Mouse (Mus musculus) right cerebral cortex, postnatal 25 days (tissue): ENCODE measurements around the gene Ccl1.

Source experiments
- DNase-seq: peaks from one replicate; pipeline ENCODE4 v3.0.0; 2022

Ccl1 gene

GRCm38 (mm10) chr11:82305590-82305989 lies at the start of gene Ccl1:
TSS of gene Ccl1 (minus strand) at chr11:82305690.
- no peak for DNase-seq

DNA sequence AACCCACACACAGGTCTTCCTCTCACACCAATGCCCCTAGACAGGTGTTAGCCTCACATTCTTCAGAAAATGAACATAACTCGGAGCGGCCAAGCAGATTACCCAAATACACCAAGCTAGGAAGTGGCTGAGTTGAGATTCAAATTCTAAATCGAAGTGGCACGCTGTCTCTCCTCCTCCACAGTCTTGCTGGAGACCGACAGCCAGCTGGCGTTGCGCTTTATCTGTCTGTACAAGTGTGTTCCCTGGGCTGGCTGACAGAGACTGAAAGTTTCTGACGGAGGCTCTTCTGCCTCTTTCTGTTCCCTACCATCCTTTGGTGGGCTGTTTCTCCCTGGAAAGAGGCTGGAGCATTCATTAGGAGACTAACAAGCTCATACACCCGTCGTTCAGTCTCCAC lies 45.5 kb upstream of the Ccl1 start:
- peak; percentile 45 for DNase-seq

GRCm38 (mm10) chr11:82340900-82341299 lies 35.4 kb upstream of the Ccl1 start:
- no peak for DNase-seq

- DNase-seq = no peak
Measured at GRCm38 (mm10) chr11:82340416-82340815, 34.9 kb upstream of the Ccl1 start.

GRCm38 (mm10) chr11:82339921-82340401 lies 34.5 kb upstream of the Ccl1 start:
- DNase-seq = no peak

GRCm38 (mm10) chr11:82313153-82313552 lies 7.7 kb upstream of the Ccl1 start:
- DNase-seq = no peak

- DNase-seq = no peak
Measured at GRCm38 (mm10) chr11:82310336-82311045, 5.0 kb upstream of the Ccl1 start.

- no peak for DNase-seq
Measured at GRCm38 (mm10) chr11:82297895-82298294, 7.6 kb downstream of the Ccl1 start.

DNA sequence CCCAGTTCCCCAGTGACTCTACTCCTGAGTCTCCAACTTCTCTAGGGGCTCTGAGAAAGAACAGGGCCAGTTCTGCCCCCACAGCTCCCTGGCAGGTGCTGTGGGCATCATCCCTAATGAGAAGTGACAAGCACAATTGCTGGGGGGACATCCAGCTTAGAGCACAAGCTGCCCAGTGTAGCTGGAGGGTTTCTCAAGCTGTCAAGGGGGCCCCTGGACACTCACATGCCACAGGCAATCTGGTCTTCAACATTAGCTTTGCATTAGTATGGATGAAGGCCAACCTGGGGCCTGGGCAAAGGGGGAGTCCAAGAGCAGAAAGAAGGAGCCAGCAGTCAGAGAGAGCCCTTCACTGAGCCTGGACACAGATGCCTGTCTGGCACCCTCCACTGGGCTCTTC lies 14.6 kb downstream of the Ccl1 start:
- no peak for DNase-seq

DNA sequence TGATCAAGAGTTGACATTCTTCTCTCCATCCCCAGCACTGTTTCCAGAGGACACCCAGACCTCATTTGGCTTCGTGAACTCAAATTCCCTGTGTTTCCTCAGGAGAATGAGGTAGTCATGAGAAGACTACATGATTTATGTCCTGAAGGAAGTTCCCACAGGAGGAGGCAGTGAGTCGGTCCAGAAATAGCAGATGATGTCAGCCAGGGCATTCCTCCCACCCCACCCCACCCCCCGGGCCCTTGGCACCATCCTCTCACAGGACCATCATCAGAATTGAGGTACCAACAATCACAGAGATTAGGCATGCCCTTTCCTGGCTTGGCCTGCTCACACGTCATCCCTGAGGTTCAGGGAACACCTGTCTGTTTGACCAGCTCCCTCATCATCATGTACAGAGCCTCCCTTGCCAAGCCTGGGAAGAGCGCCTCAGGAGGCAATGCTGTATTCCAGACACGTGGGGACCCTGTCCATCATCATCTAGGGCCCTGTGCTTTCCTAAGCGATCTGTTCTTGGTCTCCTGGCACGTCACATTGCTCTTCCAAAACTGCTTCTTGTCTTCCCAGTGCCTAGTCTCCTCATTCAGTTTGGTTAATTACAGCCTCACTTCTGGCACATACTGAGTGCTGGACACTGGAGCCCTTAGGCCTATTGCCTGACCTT lies 31.2 kb downstream of the Ccl1 start:
- DNase-seq = no peak

DNA sequence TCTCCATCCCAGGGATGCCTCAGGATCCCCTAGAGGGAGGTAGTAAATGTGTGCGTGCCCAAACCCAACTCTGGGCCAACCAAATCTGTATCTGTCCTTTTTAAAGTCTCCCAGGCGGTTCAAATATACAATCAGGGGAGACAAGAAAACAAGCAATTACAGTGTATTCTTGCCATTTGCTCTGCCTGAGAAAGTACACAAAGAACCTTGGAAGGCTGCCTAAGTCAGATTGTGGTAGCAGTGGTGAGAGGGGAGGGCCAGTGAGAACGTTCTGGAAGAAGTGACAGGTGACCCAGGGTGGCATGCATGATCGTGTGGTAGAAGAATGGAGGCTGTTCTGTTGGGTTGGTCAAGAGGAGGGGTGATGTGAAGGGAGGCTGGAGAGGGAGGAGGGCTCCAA lies 46.4 kb downstream of the Ccl1 start:
- no peak for DNase-seq

DNA sequence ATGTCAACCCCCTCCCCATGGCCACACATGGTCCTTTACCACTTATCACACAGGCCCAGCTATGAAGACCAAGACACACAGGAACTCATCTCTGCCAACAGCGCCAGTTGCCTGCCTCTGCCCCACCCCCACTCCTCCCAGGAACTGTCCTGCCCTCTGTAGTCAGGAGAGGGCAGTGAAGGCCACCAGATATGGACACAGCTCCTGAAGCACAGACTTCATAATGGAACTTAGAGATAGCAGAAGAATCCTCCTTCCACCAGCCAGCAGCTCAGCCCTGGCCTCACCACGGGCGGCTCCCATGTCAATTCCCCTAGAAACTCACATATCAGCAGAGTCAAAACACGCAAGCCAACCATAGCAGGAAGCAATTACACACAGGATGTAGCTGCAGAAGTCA lies 49.9 kb downstream of the Ccl1 start:
- peak; percentile 23 for DNase-seq

- no peak for DNase-seq
Measured at GRCm38 (mm10) chr11:82253421-82253820, 52.1 kb downstream of the Ccl1 start.

DNA sequence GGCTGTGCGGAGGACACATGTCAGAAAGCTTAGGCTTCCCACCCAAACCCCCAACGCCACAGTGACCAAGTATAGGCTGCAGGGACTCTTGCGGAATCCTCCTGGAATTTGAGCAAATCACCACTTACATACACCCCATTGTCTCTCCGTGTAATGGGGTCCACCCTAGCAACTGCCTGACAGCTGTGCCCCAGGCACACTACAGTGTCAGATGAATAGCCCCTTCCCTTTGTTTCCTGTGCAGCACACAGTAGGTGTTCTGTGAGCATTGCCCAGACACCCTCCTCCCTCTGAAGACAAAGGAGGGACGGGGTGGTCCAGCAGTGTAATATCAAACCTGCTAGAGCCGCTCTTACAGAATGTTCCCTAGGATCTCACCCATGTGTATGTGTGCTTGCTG lies 54.2 kb downstream of the Ccl1 start:
- no peak for DNase-seq

GRCm38 (mm10) chr11:82249945-82250344 lies 55.5 kb downstream of the Ccl1 start:
- no peak for DNase-seq

GRCm38 (mm10) chr11:82237439-82237838 lies 68.1 kb downstream of the Ccl1 start:
- no peak for DNase-seq

DNA sequence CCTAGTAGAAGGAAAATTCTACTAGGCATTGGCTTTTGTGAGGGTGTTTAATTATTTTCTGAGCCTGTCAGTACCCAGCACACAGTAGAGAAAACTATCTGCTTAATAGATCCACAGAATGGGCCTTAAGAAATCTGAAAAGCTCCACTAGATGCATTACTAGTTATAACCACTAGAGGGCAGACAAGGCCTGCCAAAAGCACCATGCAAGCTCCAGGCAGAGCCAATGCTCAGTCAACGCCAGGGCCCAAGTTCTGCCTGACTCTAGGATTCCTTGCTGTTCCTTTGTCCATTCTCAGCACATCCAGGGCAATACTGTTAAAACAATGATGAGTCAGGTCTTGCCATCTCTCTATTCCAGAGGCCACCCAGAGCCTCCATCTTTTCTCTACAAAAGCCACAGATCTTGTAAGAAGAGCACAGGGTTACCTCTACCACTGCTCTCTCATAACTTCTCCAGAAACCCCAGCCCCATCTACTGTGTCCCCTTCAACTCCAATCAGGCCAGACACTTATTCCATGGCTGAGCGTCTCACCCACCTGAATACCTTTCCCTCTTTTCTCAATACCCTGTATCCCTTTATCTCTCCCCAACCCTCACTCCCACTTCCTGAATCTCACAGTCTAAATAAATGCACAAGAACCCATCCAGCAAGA lies 69.8 kb downstream of the Ccl1 start:
- no peak for DNase-seq

- DNase-seq = no peak
Measured at GRCm38 (mm10) chr11:82233991-82234390, 71.5 kb downstream of the Ccl1 start.

DNA sequence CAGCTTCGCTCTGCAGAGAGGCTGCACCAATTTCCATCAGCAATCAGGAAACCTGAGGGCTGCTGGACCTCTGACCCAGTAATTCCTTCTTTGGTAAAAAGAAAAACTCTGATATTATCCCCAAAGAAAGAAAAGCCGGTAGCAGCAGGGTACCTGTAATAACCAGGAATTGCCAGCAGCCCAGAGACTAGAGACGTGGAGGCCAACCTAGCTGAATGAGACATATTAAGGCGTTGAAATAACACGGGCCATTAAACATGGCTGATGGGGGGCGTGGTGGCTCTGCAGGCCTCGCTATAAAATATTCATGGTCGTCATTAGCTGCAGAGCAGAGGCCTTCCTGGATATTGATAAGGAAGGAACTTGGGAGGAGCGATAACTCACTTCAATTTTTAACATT lies 78.5 kb downstream of the Ccl1 start:
- DNase-seq = no peak

DNA sequence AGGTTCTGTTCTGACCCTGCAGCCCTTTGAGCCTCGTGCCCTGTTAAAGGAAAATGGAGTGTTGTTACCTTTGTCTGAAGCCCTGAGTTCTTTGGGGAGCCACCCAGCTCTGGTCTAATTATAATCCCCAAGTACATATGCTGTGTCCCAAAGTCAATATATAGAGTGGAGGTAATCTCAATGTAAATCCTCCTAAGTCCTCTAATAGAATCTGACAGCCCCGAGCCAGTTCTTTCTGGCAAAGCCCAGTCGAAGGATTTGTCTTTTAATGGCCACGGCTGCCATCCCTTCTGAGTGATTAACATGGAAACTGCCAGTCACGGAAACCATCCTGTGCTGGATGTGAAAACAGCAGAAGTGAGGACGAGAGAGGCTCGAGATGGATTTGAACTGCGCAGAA lies 79.6 kb downstream of the Ccl1 start:
- DNase-seq = no peak

- DNase-seq = no peak
Measured at GRCm38 (mm10) chr11:82216531-82216930, 89.0 kb downstream of the Ccl1 start.

DNA sequence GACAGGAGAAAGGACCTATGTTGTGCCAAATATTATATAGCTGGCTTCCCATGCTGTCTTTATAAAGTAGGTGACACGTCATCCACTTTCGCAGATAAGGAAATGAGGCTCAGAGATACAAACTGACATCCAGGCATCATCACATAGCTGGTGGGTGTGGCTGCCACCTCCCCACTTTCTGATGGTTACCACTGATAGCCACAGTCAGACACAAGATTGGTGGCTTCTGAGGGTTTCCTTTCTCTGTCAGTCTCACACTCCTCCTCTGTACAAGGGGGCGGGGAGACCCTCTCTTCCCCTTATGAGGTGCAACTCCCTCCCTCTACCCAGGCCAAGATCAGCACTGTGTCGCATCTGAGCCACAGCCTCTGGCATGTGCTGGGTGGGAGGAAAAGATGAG lies 91.1 kb downstream of the Ccl1 start:
- DNase-seq = no peak

DNA sequence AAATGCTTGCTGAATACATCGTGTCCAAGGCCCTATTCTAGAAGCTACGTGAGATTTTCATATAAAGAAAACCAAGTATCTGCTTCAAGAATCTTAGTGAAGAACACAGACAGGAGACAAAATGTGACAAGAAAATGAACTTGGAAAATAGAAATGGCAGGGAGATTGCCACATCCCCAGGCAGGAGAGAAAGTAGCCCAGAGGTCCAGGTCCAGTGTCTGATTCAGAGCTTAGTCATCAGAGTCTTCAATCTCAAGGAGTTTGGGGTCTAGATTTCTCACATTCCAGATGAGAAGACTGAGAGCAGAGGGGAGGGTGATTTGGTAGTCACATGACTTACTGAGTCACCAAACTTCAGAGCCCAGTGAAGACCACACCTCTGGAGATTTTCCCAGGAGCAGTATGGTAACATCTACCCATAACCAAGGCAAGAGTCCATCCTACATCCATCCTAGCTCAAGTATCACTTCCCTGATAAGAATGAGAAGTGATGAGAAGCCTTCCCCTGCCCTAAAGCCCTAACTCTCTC lies 98.5 kb downstream of the Ccl1 start:
- DNase-seq = no peak

GRCm38 (mm10) chr11:82205221-82205620 lies 100.3 kb downstream of the Ccl1 start:
- no peak for DNase-seq
